Mouse (Mus musculus) hindbrain, embryonic 13.5 days (tissue): Measurements from ENCODE around the gene Wdr61. TPM values are rescaled to one million over a fixed set of nuclear protein-coding genes. Genes with fewer than 3 reads are reported as not detected.

Source experiments
- ATAC-seq: fragments of 200-750 bp; cut with Nextera tagmentation; 2 replicates; pipeline ENCODE4 v1.8.0; 2017; ENCODE audit warnings: moderate TSS enrichment; ENCODE audit not compliant: low FRiP score
- H3K27ac ChIP-seq: fragments of 300-500 bp; sonication (generic); 2 replicates; pipeline ENCODE4 v1.5.1; 2015; ENCODE audit warnings: inconsistent platforms, mild to moderate bottlenecking, moderate library complexity
- H3K27me3 ChIP-seq: fragments of 300-500 bp; sonication (generic); 2 replicates; pipeline ENCODE4 v1.6.1; 2015; ENCODE audit warnings: mild to moderate bottlenecking, inconsistent platforms
- H3K36me3 ChIP-seq: fragments of 300-500 bp; sonication (generic); 2 replicates; pipeline ENCODE4 v1.6.1; 2015; ENCODE audit warnings: mild to moderate bottlenecking, inconsistent platforms
- H3K4me1 ChIP-seq: fragments of 300-500 bp; sonication (generic); replicated peaks from 2 replicates; pipeline ENCODE4 v1.6.1; 2015; ENCODE audit warnings: inconsistent platforms
- H3K4me2 ChIP-seq: fragments of 300-500 bp; sonication (generic); 2 replicates; pipeline ENCODE4 v1.6.1; 2015; ENCODE audit warnings: inconsistent platforms, mild to moderate bottlenecking, moderate library complexity
- H3K4me3 ChIP-seq: fragments of 300-500 bp; sonication (generic); 2 replicates; pipeline ENCODE4 v1.5.1; 2015; ENCODE audit warnings: mild to moderate bottlenecking, inconsistent platforms
- H3K9ac ChIP-seq: fragments of 300-500 bp; sonication (generic); 2 replicates; pipeline ENCODE4 v1.6.1; 2015; ENCODE audit warnings: mild to moderate bottlenecking, inconsistent platforms
- H3K9me3 ChIP-seq: fragments of 300-500 bp; sonication (generic); 2 replicates; pipeline ENCODE4 v1.6.1; 2016; ENCODE audit warnings: inconsistent platforms
- WGBS: fragments of 180-500 bp; shearing (Covaris S2); methylation state at CpG from one replicate; pipeline ENCODE4 v1.1.7; 2015; 5-methylcytosine and 5-hydroxymethylcytosine counted together
- polyA plus RNA-seq: library from polyadenylated mRNA; unstranded; fragments of >200 nt; fragmentation: Nextera tagmentation; extraction: Ambion mirVana; gene quantifications from 2 replicates; pipeline ENCODE4 v1.2.1, GENCODE M21; 2015

Gene Wdr61
- polyA plus RNA-seq, 1 experiment from 2014 or later = 112 TPM

DNA sequence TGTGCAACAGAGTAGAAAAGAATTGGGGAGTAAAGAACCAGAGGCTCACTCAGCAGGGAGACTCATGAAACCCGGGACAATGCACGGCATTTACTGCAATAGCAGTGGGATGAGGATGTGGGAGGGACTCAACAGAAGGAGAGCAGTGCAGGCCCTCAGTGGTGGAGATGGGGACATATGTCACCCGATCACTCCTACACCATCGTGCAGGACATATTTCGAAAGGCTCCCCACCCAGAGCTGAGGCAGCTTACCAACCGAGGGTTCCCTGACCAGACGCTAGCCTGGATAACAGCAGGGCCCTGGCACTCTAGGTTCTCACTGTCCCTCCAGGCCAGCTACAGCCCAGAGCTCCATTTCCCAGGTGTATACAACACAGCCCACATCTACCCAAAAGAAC is 12.2 kb downstream of the Wdr61 start:
- Histone ChIP-seq H3K4me2 (no peak overlapping the region), H3K36me3 (peaks cover 86% of the 10 kb centered on the region), H3K9ac (no peak overlapping the region), H3K4me3 (no peak overlapping the region), H3K4me1 (no peaks in the 10 kb centered on the region), H3K9me3 (no peaks in the 10 kb centered on the region), H3K27me3 (no peaks in the 10 kb centered on the region), H3K27ac (no peak overlapping the region)
- no peak for ATAC-seq
- 88% methylated on average over 7 of the region's 7 CpGs for WGBS

DNA sequence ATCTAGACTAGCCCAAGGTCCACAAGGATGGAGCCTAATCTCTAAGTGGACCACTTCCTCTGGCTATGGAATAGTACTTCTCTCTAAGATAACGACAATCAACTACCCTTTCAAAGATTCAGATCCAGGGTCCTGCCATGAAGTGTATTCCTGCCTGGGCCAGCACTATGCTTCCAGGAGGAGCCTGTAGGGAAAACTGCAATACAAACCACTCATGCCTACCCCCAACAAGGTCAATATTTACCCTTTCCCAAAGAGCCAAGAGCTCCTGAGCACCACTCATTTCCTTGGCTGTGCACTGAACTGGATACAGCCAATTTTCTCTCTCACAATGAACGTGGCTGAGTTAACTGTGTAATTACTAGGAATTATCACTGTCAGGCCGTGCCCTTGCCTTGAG is 16.8 kb downstream of the Wdr61 start:
- no peak overlapping the region for H3K27ac ChIP-seq
- WGBS = 84% methylated on average over 3 of the region's 3 CpGs
- H3K4me1 ChIP-seq = no peaks in the 10 kb centered on the region
- no peaks in the 10 kb centered on the region for H3K9me3 ChIP-seq
- no peak overlapping the region for H3K4me2 ChIP-seq
- ATAC-seq = no peak
- H3K36me3 ChIP-seq = peaks cover 88% of the 10 kb centered on the region
- H3K9ac ChIP-seq = no peak overlapping the region
- H3K4me3 ChIP-seq = no peak overlapping the region
- H3K27me3 ChIP-seq = no peaks in the 10 kb centered on the region

DNA sequence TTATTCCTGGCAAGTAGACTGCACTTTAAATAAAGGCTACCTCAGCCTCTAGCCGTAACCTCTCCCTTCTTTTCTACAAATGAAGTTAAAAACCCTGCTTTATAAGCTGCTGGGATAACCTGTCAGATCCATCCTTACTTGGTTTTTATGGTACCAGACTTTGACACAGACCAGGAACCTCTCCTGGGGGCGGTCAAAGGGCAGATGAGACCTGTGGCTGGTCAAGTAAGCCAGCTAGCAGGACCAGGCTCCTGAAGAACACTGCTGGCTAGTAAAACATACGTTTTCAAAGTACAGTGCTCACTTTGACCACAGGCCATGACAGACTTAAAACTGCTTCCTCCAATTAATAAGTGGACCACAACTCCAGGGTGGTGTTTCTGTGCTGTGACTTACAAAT is 18.5 kb downstream of the Wdr61 start:
- no peaks in the 10 kb centered on the region for H3K9me3 ChIP-seq
- H3K36me3 ChIP-seq = peaks cover 93% of the 10 kb centered on the region
- no peaks in the 10 kb centered on the region for H3K4me1 ChIP-seq
- no peak overlapping the region for H3K4me3 ChIP-seq
- H3K27me3 ChIP-seq = no peaks in the 10 kb centered on the region
- no peak overlapping the region for H3K27ac ChIP-seq
- ATAC-seq = no peak
- WGBS = 97% methylated on average over 3 of the region's 3 CpGs
- no peak overlapping the region for H3K9ac ChIP-seq
- H3K4me2 ChIP-seq = no peak overlapping the region

GRCm38 (mm10) chr9:54708085-54708484 is 26.2 kb downstream of the Wdr61 start:
- peaks cover 9% of the 10 kb centered on the region; the same call in 1 of the 2 replicates for H3K4me1 ChIP-seq
- no peak overlapping the region for H3K4me3 ChIP-seq
- H3K27ac ChIP-seq = no peak overlapping the region
- no peak overlapping the region for H3K9ac ChIP-seq
- no peak overlapping the region for H3K4me2 ChIP-seq
- 90% methylated on average over 5 of the region's 5 CpGs for WGBS
- no peaks in the 10 kb centered on the region for H3K27me3 ChIP-seq
- peaks cover 25% of the 10 kb centered on the region for H3K36me3 ChIP-seq
- no peak for ATAC-seq
- no peaks in the 10 kb centered on the region for H3K9me3 ChIP-seq

DNA sequence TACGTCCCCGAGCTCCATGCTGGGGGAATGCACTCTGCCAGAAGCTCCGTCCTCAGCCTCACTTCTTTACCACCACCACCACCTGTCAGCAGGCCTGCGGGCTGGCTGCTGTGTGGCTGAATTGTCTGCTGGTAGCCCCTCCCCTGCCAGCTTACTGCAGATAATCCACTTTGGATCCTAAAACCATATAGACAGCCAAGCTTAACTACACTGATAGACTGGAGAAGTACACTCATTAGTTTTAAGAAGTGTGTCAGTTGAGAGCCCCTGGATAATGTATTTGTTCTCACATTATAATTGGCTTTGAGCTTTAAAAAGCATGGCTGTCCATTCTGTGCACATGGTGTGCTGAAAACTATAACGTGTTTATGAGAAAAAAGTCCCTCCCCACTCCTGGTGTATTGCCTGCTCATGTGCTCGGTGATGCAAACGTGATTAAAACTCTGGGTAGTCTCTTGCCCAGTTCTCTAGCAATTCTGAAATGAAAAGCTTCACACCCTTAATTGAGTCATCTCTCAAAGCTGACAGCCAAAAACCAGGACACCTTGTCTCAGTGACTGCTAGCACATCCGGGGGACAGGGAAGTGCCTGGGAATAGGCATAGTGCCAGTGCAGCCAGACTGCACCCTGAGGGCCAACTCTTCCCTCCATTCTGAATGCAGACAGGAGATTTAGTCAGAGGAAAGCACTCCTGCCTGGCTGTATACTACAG is 26.9 kb downstream of the Wdr61 start:
- Histone ChIP-seq H3K9me3 (no peaks in the 10 kb centered on the region), H3K4me3 (no peak overlapping the region), H3K9ac (no peak overlapping the region), H3K4me2 (no peak overlapping the region), H3K4me1 (peaks cover 9% of the 10 kb centered on the region; the same call in 1 of the 2 replicates), H3K36me3 (peaks cover 20% of the 10 kb centered on the region), H3K27ac (no peak overlapping the region), H3K27me3 (no peaks in the 10 kb centered on the region)
- no peak for ATAC-seq
- 51% methylated on average over 8 of the region's 8 CpGs for WGBS

DNA sequence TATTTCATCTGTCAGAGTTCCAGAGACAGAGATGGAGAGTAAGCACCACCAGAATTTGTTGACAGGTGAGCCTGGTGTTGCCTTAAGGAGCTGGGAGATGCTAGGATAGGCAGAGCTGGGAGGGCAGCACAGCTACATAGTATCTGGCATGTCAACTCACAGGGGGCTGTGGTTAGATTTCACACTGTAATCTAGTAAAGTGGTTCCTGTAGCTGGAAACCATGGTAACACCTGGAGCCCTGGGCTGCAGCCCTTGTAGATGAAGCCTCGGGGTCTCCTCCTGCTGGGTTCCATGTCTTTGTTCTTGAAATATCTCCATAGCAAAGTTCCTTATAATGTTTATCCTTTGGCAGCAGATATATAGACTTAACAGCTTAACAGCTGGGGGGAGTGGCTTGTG is 28.8 kb downstream of the Wdr61 start:
- Histone ChIP-seq H3K9me3 (no peaks in the 10 kb centered on the region), H3K36me3 (peaks cover 2% of the 10 kb centered on the region), H3K27ac (no peak overlapping the region), H3K4me2 (no peak overlapping the region), H3K27me3 (peaks cover 18% of the 10 kb centered on the region), H3K9ac (no peak overlapping the region), H3K4me1 (peaks cover 12% of the 10 kb centered on the region; the same call in 1 of the 2 replicates), H3K4me3 (no peak overlapping the region)
- 80% methylated on average over 1 of the region's 1 CpGs for WGBS
- no peak for ATAC-seq

DNA sequence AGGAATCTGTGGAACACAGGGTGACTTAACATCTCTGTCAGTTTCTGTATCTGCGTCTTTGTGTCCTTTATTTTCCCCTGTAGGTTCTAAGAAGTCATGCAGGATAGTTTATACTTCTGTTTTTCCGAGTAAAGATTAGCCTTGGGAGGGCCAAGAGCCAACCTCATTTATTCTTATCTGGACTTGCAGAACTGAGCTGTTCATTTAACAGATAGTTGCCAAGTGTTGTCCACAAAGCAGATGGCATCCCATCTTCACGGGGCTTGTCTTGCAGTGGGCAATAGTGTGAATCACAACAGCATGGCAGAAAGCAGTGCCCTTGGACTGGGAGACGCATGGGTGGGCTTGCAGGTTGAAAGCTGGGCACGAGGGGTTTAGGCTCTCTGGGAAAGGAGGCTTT is 30.0 kb downstream of the Wdr61 start:
- WGBS = 88% methylated on average over 5 of the region's 5 CpGs
- no peaks in the 10 kb centered on the region; the same call in 1 of the 2 replicates for H3K36me3 ChIP-seq
- peaks cover 19% of the 10 kb centered on the region for H3K4me1 ChIP-seq
- no peak overlapping the region for H3K4me3 ChIP-seq
- no peak for ATAC-seq
- H3K9me3 ChIP-seq = no peaks in the 10 kb centered on the region
- no peak overlapping the region for H3K4me2 ChIP-seq
- no peak overlapping the region for H3K27ac ChIP-seq
- H3K9ac ChIP-seq = no peak overlapping the region
- H3K27me3 ChIP-seq = peaks cover 29% of the 10 kb centered on the region

- no peak overlapping the region for H3K9ac ChIP-seq
- H3K4me2 ChIP-seq = no peak overlapping the region
- H3K36me3 ChIP-seq = no peaks in the 10 kb centered on the region
- H3K27me3 ChIP-seq = peaks cover 43% of the 10 kb centered on the region
- peaks cover 19% of the 10 kb centered on the region for H3K4me1 ChIP-seq
- no peaks in the 10 kb centered on the region for H3K9me3 ChIP-seq
- H3K4me3 ChIP-seq = no peak overlapping the region
- no peak for ATAC-seq
- H3K27ac ChIP-seq = no peak overlapping the region
- 51% methylated on average over 2 of the region's 2 CpGs for WGBS
Measured at GRCm38 (mm10) chr9:54702581-54702980, 31.7 kb downstream of the Wdr61 start.

DNA sequence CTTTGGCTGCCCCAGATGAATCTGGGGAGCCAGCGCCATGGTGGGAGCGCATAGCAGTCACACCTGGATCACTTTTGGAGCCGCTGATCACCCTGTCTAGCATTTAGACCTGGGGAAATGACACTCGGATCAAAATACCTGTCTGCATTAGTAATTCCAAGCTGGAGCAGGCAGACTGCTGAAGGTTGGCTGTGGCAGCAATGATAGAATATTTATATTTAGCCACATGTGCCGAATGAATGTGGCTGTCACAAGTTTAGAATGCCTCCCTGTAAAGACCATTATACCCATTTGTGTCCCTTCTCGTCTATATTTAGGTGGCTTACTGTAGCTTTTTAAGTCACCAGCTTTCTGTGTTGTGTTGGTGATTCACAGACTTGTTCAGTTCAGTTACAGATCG is 33.6 kb downstream of the Wdr61 start:
- H3K36me3 ChIP-seq = no peaks in the 10 kb centered on the region
- no peaks in the 10 kb centered on the region for H3K9me3 ChIP-seq
- no peak overlapping the region for H3K9ac ChIP-seq
- H3K4me2 ChIP-seq = peak overlapping the region; percentile 86; the same call in 1 of the 2 replicates
- no peak for ATAC-seq
- no peak overlapping the region for H3K27ac ChIP-seq
- no peak overlapping the region for H3K4me3 ChIP-seq
- peaks cover 17% of the 10 kb centered on the region for H3K4me1 ChIP-seq
- 77% methylated on average over 7 of the region's 7 CpGs for WGBS
- peaks cover 56% of the 10 kb centered on the region for H3K27me3 ChIP-seq

DNA sequence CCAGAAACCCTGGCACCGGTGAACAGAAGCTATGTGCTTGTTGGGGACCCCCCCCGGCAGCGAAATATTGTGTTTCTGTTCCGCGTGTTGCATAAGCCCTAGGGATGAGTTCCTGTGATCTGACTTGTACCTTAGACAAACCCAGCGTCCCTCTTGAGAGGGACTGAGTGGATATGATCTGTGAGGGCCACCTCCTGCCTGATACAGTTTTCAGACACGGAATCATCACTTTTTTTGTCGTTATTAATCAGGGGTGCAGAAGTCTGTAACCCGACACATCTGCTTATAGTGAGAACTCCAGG is 34.2 kb downstream of the Wdr61 start:
- Histone ChIP-seq H3K27ac (no peak overlapping the region), H3K4me1 (peaks cover 14% of the 10 kb centered on the region), H3K27me3 (peaks cover 60% of the 10 kb centered on the region), H3K4me2 (peak overlapping the region; percentile 86), H3K4me3 (peak overlapping the region; percentile 65), H3K36me3 (no peaks in the 10 kb centered on the region), H3K9me3 (no peaks in the 10 kb centered on the region), H3K9ac (peak overlapping the region; percentile 85)
- 23% methylated on average over 9 of the region's 9 CpGs for WGBS
- ATAC-seq = peak; percentile 8; the same call in 1 of the 2 replicates

DNA sequence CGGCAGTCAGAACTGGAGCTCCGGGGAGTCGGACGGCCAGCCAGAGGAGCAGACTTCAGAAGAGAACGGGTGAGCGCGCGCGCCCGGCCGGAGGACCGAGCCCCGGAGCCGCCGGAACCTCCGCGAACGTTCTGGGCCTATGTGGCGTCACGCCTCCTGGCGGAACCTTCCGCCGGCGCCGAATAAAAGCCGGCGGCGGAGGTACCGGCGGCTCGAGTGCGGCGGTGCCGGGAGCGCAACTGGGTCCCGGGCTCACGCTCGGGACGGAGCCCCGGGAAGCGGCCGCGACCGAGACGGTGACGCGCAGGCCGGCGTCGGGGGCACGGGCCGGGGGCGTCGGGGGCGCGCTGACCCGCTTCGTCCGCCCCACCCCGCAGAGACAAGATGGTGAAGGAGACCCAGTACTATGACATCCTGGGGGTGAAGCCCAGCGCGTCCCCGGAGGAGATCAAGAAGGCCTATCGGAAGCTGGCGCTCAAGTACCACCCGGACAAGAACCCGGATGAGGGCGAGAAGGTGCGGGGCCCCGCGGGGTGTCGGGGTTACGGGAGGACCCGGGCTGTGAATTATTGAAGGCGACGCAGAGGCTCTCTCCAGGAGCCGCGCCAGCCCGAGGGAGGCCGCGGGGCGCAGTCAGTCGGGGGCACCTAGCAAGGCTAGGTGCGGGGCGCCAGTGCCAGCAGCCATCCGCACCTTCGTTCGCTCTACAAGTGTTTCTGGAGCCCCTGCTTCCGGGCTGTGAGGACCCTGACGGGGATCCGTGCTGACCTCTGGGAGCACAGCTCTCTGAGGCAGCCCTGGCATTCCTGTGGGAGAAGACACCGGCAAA is 34.8 kb downstream of the Wdr61 start:
- peak; percentile 80 for ATAC-seq
- Histone ChIP-seq H3K9me3 (no peaks in the 10 kb centered on the region), H3K27me3 (peaks cover 65% of the 10 kb centered on the region), H3K27ac (no peak overlapping the region), H3K9ac (peak overlapping the region; percentile 85), H3K4me2 (peak overlapping the region; percentile 86), H3K4me3 (peak overlapping the region; percentile 65), H3K36me3 (no peaks in the 10 kb centered on the region), H3K4me1 (peaks cover 14% of the 10 kb centered on the region)
- WGBS = under 1% methylated on average over 91 of the region's 92 CpGs

GRCm38 (mm10) chr9:54699087-54699344 is 35.3 kb downstream of the Wdr61 start:
- ATAC-seq = no peak; the same call in 1 of the 2 replicates
- Histone ChIP-seq H3K9ac (peak overlapping the region; percentile 85), H3K36me3 (no peaks in the 10 kb centered on the region), H3K27me3 (peaks cover 67% of the 10 kb centered on the region), H3K4me3 (peak overlapping the region; percentile 65), H3K9me3 (no peaks in the 10 kb centered on the region), H3K4me2 (peak overlapping the region; percentile 86), H3K4me1 (peaks cover 14% of the 10 kb centered on the region), H3K27ac (no peak overlapping the region)
- 9% methylated on average over 27 of the region's 27 CpGs for WGBS
